Mouse (Mus musculus) ES-Bruce4 (cell line): ENCODE measurements around the gene Dclre1a. TPM values are rescaled to one million over a fixed set of nuclear protein-coding genes. Genes with fewer than 3 reads are reported as not detected.
"Not testable (repeated sequence)": the region's sequence is repeated elsewhere in the genome, so short reads cannot be mapped to it uniquely, and the experiment has no call there.

Experiments used
- H3K27ac ChIP-seq: 2 replicates; pipeline ENCODE4 v1.5.1; 2012; ENCODE audit warnings: low read length, inconsistent platforms; ENCODE audit not compliant: insufficient read depth
- H3K27me3 ChIP-seq: 2 replicates; pipeline ENCODE4 v1.6.1; 2012; ENCODE audit warnings: mild to moderate bottlenecking, low read length, inconsistent platforms; ENCODE audit not compliant: control insufficient read depth, poor library complexity, insufficient read depth, severe bottlenecking
- H3K36me3 ChIP-seq: 2 replicates; pipeline ENCODE4 v1.6.1; 2012; ENCODE audit warnings: inconsistent platforms, mild to moderate bottlenecking, low read length, moderate library complexity; ENCODE audit not compliant: control insufficient read depth, poor library complexity, insufficient read depth, severe bottlenecking
- H3K4me1 ChIP-seq: one replicate; pipeline ENCODE4 v1.8.1; 2011; ENCODE audit warnings: low read length; ENCODE audit not compliant: control insufficient read depth, insufficient read depth
- H3K4me3 ChIP-seq: 2 replicates; pipeline ENCODE4 v1.5.1; 2011; ENCODE audit warnings: low read depth, mild to moderate bottlenecking, low read length
- H3K9ac ChIP-seq: 2 replicates; pipeline ENCODE4 v1.6.1; 2012; ENCODE audit warnings: low read depth, mild to moderate bottlenecking, inconsistent platforms; ENCODE audit not compliant: poor library complexity, severe bottlenecking
- H3K9me3 ChIP-seq: replicated peaks from 2 replicates; pipeline ENCODE4 v1.6.1; 2012; ENCODE audit warnings: mild to moderate bottlenecking, low read length, inconsistent platforms; ENCODE audit not compliant: control insufficient read depth, poor library complexity, insufficient read depth, severe bottlenecking
- CTCF ChIP-seq: IDR thresholded peaks from one replicate; pipeline ENCODE4 v1.8.1; 2011; ENCODE audit warnings: low read depth, low read length
- EP300 ChIP-seq: IDR thresholded peaks from 2 replicates; pipeline ENCODE4 v1.6.1; 2011; ENCODE audit warnings: low read depth, low read length; ENCODE audit not compliant: insufficient read depth
- POLR2A ChIP-seq: IDR thresholded peaks from one replicate; pipeline ENCODE4 v1.8.1; 2011; ENCODE audit warnings: low read length; ENCODE audit not compliant: insufficient read depth
- polyA plus RNA-seq: library from polyadenylated mRNA; stranded (reverse); fragments of >200 nt; gene quantifications from 2 replicates; pipeline ENCODE4 v1.2.4, GENCODE M21; 2011; ENCODE audit warnings: low read depth; ENCODE audit not compliant: missing spikeins, insufficient read depth, insufficient read length

The Dclre1a gene
- polyA plus RNA-seq, 1 experiment, result 14.0 TPM

- no peak overlapping the region for H3K9ac ChIP-seq
- H3K27ac ChIP-seq, result no peak overlapping the region
- TF ChIP-seq POLR2A, result no peak
Observed at GRCm38 (mm10) chr19:56533291-56534071, 14.5 kb downstream of the Dclre1a start.

DNA sequence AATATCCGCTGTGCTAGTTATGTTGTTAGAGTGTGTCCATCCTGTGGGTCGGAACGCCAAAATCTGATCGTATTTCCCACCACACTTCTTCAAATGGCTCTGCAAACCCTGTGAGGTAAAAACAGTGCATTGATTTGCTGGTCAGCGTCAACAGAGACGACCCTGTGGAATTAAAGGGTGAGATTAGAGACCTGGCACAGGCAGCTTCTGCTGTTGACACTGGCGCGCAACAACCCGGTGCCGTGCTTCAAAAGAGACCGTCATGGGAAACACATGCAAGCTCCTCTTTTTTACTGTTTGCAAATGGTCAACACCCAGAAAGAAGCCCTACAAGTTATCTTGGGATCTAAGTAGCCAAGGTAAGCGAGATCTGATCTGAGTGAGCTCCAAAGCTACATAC, 16.8 kb downstream of the Dclre1a start:
- Histone ChIP-seq H3K36me3 (peaks cover 2% of the 10 kb centered on the region; the same call in 1 of the 2 replicates), H3K9ac (no peak overlapping the region), H3K27ac (no peak overlapping the region), H3K4me1 (no peaks in the 10 kb centered on the region), H3K4me3 (no peak overlapping the region), H3K9me3 (no peaks in the 10 kb centered on the region), H3K27me3 (no peaks in the 10 kb centered on the region)
- TF ChIP-seq EP300 (no peak), POLR2A (no peak), CTCF (no peak)

More at GRCm38 (mm10) chr19:56533291-56534071, 14.5 kb downstream of the Dclre1a start:
- no peaks in the 10 kb centered on the region for H3K27me3 ChIP-seq
- no peak overlapping the region for H3K4me3 ChIP-seq
- H3K36me3 ChIP-seq, result peaks cover 2% of the 10 kb centered on the region; the same call in 1 of the 2 replicates
- H3K9me3 ChIP-seq, result no peaks in the 10 kb centered on the region
- no peaks in the 10 kb centered on the region for H3K4me1 ChIP-seq

DNA sequence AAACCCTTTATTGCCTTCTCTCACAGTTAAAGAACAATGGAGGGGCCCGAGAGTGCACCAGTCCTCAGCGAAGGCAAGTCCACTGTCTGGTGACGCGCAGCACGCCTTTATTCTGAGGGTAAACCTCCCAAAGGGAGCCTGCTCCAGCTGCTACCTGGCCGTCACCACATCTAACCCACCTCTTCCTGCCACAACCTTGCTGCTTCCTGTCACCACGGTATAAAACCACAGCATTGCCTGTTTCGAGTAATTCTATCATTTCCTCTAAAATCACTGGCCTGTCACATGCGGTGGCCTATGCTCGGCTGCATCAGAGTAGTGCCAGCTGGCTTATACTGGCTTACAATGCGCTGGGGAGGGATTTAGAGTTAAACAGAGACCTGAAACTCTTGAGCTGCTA, 17.5 kb downstream of the Dclre1a start:
- not testable (repeated sequence) for H3K36me3 ChIP-seq, H3K4me1 ChIP-seq, H3K27me3 ChIP-seq, H3K9me3 ChIP-seq, H3K27ac ChIP-seq, H3K9ac ChIP-seq, H3K4me3 ChIP-seq

DNA sequence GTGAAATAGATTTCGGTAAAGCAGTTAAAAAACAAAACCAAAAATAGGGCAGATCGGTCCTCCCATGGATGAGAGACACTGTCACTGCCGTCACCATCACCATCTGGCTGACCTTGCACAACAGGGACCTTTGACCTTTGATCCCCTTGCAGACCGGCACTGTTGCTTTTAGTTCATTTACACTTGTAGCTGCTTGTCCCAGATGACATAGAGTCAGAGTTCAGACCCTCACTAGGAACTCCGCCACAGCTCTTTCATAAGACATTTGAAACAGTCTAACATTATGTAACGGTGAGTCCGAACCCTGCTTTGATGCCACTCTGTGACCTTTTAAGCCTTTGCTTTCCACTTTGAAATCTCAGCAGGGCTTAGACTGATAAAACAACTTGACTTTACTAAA, 28.6 kb downstream of the Dclre1a start:
- not testable (repeated sequence) for H3K4me1 ChIP-seq, H3K27ac ChIP-seq, H3K9ac ChIP-seq, H3K4me3 ChIP-seq, H3K27me3 ChIP-seq, H3K36me3 ChIP-seq, H3K9me3 ChIP-seq

DNA sequence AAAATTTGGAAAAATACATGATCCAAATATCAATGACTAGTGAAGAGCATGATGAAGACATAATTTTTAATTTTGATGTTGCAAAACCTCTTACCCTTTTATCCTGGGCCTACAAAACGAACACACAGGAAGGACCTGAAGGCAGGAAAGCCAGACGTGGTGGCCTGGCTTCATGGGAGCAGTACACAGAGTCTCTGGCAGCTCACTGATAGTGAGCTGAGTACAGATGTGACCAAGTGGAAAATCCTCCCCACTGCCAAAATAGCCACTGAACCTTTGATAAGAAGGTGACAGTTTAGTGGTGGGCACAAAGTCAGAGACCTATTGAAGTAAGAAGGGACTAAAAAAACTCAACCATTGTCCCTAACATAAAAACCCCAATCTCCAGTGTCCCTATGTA, 34.5 kb downstream of the Dclre1a start:
- H3K36me3 ChIP-seq, H3K27me3 ChIP-seq, H3K9ac ChIP-seq, H3K27ac ChIP-seq, H3K9me3 ChIP-seq, H3K4me1 ChIP-seq, H3K4me3 ChIP-seq: not testable (repeated sequence)

DNA sequence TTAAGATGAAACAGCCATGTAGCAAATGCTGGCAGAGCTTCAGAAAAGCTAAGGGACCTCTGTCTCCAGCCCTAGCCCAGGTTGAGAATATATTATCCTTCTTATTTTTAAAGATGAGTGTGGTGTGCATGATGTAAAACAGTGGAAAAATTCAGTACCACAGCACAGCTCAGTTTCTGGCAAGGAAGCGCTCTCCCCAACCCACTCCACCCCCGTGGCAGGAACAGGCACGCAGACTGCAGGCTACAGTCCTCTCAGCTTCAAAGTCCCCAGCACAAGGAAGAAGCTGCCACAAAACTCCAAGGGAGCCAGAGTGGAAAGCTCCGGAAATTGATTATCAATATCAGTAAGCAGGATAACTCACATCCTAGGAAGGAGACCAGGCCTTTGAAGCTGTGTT, 36.8 kb downstream of the Dclre1a start:
- not testable (repeated sequence) for H3K27me3 ChIP-seq, H3K4me3 ChIP-seq, H3K4me1 ChIP-seq

DNA sequence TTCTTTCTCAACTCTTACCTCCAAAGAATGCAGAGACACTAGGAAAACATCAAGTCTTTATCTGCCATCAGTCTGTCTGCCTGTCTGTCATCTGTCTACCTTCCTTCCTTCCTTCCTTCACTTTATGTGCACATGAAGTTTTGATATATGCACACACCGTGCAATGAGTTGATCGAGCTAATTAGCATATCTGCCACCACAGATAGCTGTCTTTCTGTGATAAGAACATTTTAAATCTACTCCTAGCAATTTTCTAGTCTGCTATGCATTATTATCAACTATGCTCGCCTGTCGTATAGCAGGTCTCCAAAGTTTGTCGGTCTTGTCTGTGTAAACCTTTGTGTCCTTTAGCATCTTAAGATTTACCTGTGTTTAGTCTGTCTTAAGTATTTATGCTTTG, 44.5 kb downstream of the Dclre1a start:
- H3K4me3 ChIP-seq, H3K9ac ChIP-seq, H3K9me3 ChIP-seq, H3K36me3 ChIP-seq, H3K27ac ChIP-seq, H3K27me3 ChIP-seq, H3K4me1 ChIP-seq: not testable (repeated sequence)

More for the DNA sequence above, 36.8 kb downstream of the Dclre1a start:
- H3K9ac ChIP-seq, H3K27ac ChIP-seq, H3K9me3 ChIP-seq, H3K36me3 ChIP-seq: not testable (repeated sequence)

- H3K36me3 ChIP-seq, H3K27me3 ChIP-seq, H3K27ac ChIP-seq, H3K9ac ChIP-seq, H3K4me1 ChIP-seq, H3K9me3 ChIP-seq, H3K4me3 ChIP-seq: not testable (repeated sequence)
Observed at GRCm38 (mm10) chr19:56503069-56503468, 45.0 kb downstream of the Dclre1a start.

GRCm38 (mm10) chr19:56494157-56494556, 53.9 kb downstream of the Dclre1a start:
- not testable (repeated sequence) for H3K4me3 ChIP-seq, H3K9ac ChIP-seq, H3K27me3 ChIP-seq, H3K9me3 ChIP-seq, H3K36me3 ChIP-seq, H3K4me1 ChIP-seq, H3K27ac ChIP-seq
